Mouse (Mus musculus) heart, embryonic 15.5 days (tissue): ENCODE results near the gene Gucy2g. TPM values are rescaled to one million over a fixed set of nuclear protein-coding genes. Genes with fewer than 3 reads are reported as not detected.

Source experiments
- ATAC-seq: fragments of 200-750 bp; cut with Nextera tagmentation; replicated peaks from 2 replicates; pipeline ENCODE4 v1.8.0; 2017; ENCODE audit warnings: low read depth, moderate TSS enrichment; ENCODE audit not compliant: insufficient number of reproducible peaks, insufficient read depth, low FRiP score
- H3K27ac ChIP-seq: fragments of 300-500 bp; sonication (generic); 2 replicates; pipeline ENCODE4 v1.5.1; 2015; ENCODE audit warnings: mild to moderate bottlenecking, inconsistent platforms
- H3K27me3 ChIP-seq: fragments of 300-500 bp; sonication (generic); 2 replicates; pipeline ENCODE4 v1.6.1; 2015; ENCODE audit warnings: inconsistent platforms
- H3K36me3 ChIP-seq: fragments of 300-500 bp; sonication (generic); 2 replicates; pipeline ENCODE4 v1.6.1; 2015; ENCODE audit warnings: mild to moderate bottlenecking, inconsistent platforms
- H3K4me1 ChIP-seq: fragments of 300-500 bp; sonication (generic); replicated peaks from 2 replicates; pipeline ENCODE4 v1.6.1; 2015; ENCODE audit warnings: inconsistent platforms
- H3K4me2 ChIP-seq: fragments of 300-500 bp; sonication (generic); 2 replicates; pipeline ENCODE4 v1.6.1; 2015; ENCODE audit warnings: inconsistent platforms, mild to moderate bottlenecking, moderate library complexity
- H3K4me3 ChIP-seq: fragments of 300-500 bp; sonication (generic); 2 replicates; pipeline ENCODE4 v1.5.1; 2015; ENCODE audit warnings: mild to moderate bottlenecking, inconsistent platforms
- H3K9ac ChIP-seq: fragments of 300-500 bp; sonication (generic); 2 replicates; pipeline ENCODE4 v1.6.1; 2015; ENCODE audit warnings: mild to moderate bottlenecking, inconsistent platforms
- H3K9me3 ChIP-seq: fragments of 300-500 bp; sonication (generic); replicated peaks from 2 replicates; pipeline ENCODE4 v1.6.1; 2016; ENCODE audit warnings: inconsistent platforms
- WGBS: fragments of 180-500 bp; shearing (Covaris S2); methylation state at CpG from one replicate; pipeline ENCODE4 v1.1.7; 2015; ENCODE audit warnings: mixed read lengths; 5-methylcytosine and 5-hydroxymethylcytosine counted together
- polyA plus RNA-seq: library from polyadenylated mRNA; unstranded; fragments of >200 nt; fragmentation: Nextera tagmentation; extraction: Ambion mirVana; gene quantifications from 2 replicates; pipeline ENCODE4 v1.2.1, GENCODE M21; 2015

The Gucy2g gene
- polyA plus RNA-seq, 1 experiment from 2014 or later = not detected

DNA sequence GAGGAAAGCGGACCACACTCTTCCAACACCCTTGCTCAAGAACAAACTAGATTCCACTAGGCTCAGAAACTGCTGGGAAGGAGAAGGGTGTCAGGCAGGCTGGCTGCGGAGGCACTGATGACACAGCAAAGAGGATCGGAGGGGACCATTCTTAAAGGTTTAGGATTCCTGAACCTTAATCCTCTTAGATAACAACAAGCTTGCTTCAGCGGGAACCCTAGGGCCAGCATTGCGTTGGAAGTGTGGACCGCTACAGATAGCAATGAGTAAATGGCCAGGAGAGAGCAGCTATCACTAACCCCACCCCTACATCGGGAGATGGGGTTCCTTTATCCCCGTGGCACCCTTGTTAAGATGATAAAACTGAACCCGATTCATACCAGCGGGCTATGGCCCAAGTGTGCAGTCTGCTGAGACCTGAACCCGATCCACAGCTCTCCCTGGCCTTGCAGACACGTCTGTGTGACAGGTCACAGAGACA lies 22.3 kb downstream of the Gucy2g start:
- 0 out of 2 replicates have a peak, but pooled peaks cover under 1% of the 10 kb centered on the region for H3K27me3 ChIP-seq
- H3K36me3 ChIP-seq = no peaks in the 10 kb centered on the region
- no peaks in the 10 kb centered on the region for H3K9me3 ChIP-seq
- peak overlapping the region; percentile 68 for H3K4me2 ChIP-seq
- H3K4me3 ChIP-seq = peak overlapping the region; percentile 53
- peak overlapping the region; percentile 50; the same call in 1 of the 2 replicates for H3K9ac ChIP-seq
- 9% methylated on average over 12 of the region's 12 CpGs for WGBS
- no peak; the same call in 1 of the 2 replicates for ATAC-seq
- peaks cover 19% of the 10 kb centered on the region for H3K4me1 ChIP-seq
- no peak overlapping the region for H3K27ac ChIP-seq

DNA sequence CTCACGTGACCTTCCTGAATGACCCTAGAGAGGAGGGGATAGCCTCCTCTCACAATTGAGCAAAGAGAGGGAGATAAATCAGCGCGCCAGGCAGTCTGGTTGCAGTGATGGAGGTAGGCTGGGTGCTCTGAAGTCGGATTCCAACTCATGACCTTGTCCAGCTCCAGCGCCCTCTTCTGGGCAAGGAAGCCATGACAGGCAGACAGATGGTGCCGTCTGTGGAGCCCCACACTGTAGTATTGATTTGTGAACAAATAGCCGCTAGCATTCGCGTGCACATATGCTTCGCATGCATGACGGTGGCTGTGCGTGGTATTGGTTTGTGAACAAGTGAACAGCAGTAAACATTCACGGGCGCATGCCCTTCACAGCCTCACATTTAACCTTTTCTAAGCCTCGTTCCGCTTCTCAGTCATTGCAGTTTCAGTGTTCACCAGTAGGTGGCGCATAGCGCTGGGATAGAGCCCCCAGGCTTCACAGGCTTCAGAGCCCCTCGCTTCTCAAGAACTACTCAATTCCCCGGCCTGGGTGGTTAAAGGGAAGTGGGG lies 22.8 kb downstream of the Gucy2g start:
- H3K27me3 ChIP-seq = no peaks in the 10 kb centered on the region
- peak overlapping the region; percentile 53 for H3K4me3 ChIP-seq
- peaks cover 19% of the 10 kb centered on the region for H3K4me1 ChIP-seq
- ATAC-seq = peak; percentile 65
- H3K4me2 ChIP-seq = peak overlapping the region; percentile 68
- 3% methylated on average over 20 of the region's 20 CpGs for WGBS
- no peaks in the 10 kb centered on the region for H3K9me3 ChIP-seq
- H3K27ac ChIP-seq = no peak overlapping the region
- no peaks in the 10 kb centered on the region for H3K36me3 ChIP-seq
- H3K9ac ChIP-seq = peak overlapping the region; percentile 50; the same call in 1 of the 2 replicates

DNA sequence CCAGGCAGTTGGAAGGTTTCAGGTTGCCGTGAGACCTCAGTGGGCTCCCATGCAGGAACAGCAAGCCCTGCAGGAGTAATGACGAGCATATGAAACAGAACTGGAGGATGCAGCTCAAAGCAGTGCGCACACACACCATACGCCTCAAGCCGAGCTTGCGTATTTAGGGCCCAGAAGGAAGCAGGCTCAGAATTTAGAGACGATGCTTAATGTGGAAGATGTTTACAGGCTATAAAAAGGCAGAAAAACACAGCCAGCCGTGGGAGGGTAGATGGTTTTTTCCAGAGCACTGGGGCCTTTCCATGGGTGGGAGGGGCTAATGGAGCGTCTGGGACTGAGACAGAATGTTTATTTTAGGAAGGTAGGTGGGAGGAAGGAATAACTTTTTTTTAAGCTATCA lies 23.7 kb downstream of the Gucy2g start:
- Histone ChIP-seq H3K4me1 (peaks cover 19% of the 10 kb centered on the region), H3K9me3 (no peaks in the 10 kb centered on the region), H3K36me3 (no peaks in the 10 kb centered on the region), H3K27me3 (no peaks in the 10 kb centered on the region), H3K4me2 (no peak overlapping the region), H3K9ac (no peak overlapping the region), H3K27ac (no peak overlapping the region; the same call in 1 of the 2 replicates), H3K4me3 (no peak overlapping the region)
- WGBS = 64% methylated on average over 9 of the region's 9 CpGs
- ATAC-seq = no peak

DNA sequence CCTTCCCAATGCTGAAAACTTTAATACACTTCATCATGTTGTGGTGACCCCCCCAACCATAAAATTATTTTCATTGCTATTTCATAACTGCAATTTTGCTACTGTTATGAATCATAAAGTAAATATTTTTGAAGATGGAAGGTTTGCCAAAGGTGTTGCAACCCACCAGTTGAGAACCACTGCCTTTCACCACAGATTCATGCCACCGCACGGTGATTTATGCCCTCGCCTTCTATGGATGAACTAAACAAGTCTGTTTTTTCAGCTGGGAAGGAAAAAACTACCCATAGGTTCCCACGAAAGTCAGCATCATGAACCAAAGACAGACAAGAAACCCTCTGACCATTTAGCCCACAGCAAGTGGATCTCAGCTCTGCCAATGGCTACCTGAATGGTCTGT lies 24.2 kb downstream of the Gucy2g start:
- no peak for ATAC-seq
- H3K4me2 ChIP-seq = no peak overlapping the region
- H3K9me3 ChIP-seq = no peaks in the 10 kb centered on the region
- H3K4me3 ChIP-seq = no peak overlapping the region
- H3K36me3 ChIP-seq = no peaks in the 10 kb centered on the region
- H3K27ac ChIP-seq = no peak overlapping the region; the same call in 1 of the 2 replicates
- WGBS = 93% methylated on average over 4 of the region's 4 CpGs
- H3K4me1 ChIP-seq = peaks cover 19% of the 10 kb centered on the region
- H3K9ac ChIP-seq = no peak overlapping the region
- H3K27me3 ChIP-seq = no peaks in the 10 kb centered on the region

DNA sequence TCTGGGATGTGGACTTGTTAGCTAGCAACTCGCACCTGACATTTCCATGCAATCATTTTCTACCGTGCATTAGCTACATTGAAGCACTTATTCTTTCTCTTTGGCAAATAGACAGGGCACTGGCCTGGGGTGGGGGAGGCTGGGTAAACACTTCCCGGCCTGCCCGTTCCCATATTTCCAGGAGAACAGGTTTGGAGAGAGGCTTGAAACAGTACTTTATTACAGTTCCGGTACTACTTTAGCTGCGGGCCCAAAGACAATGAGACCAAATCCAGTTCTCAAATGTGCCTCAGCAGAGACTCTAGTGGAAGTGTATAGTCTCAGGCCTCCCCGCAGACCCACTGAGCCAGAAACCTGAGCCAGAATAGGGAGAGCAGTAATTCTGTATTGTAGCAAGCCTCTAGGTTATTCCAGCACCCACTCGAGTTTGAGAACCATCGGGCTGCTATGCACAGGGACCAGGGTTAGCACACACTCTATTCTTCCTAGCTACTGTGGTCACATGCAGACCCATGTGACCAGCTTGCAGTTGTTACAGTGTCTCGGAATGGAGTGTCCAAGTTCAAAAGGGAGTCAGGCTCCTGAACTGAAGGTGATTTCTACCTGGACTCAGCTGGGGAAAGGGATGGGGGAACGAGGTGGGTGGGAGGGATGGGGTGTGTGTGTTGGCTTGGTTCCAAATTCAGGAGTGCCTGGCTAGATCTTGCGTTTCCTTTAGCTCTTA lies 27.3 kb downstream of the Gucy2g start:
- ATAC-seq = no peak
- Histone ChIP-seq H3K4me2 (no peak overlapping the region), H3K36me3 (no peaks in the 10 kb centered on the region), H3K27me3 (no peaks in the 10 kb centered on the region), H3K4me1 (peaks cover 14% of the 10 kb centered on the region), H3K9me3 (no peaks in the 10 kb centered on the region), H3K4me3 (no peak overlapping the region), H3K27ac (no peak overlapping the region), H3K9ac (no peak overlapping the region)
- 69% methylated on average over 12 of the region's 12 CpGs for WGBS

DNA sequence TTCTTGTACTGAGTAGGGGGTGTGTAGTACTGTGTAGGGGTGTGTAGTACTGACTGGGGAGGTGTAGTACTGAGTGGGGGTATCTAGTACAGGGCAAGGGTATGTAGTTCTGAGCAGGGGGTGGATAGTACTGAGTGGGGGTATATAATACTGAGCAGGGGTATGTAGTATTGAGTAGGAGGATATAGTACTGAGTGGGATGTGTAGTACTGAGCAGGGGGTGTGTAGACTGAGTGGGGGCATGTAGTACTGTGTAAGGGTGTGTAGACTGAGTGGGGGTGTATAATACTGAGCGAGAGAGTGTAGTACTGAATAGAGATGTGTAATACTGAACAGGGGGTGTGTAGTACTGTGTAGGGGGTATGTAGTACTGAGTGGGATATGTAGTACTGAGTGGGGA lies 29.3 kb downstream of the Gucy2g start:
- no peaks in the 10 kb centered on the region for H3K9me3 ChIP-seq
- WGBS = 70% methylated on average over 1 of the region's 1 CpGs
- H3K27ac ChIP-seq = no peak overlapping the region
- ATAC-seq = no peak
- H3K27me3 ChIP-seq = peaks cover 8% of the 10 kb centered on the region
- H3K9ac ChIP-seq = no peak overlapping the region
- no peak overlapping the region for H3K4me2 ChIP-seq
- no peak overlapping the region for H3K4me3 ChIP-seq
- H3K36me3 ChIP-seq = no peaks in the 10 kb centered on the region
- H3K4me1 ChIP-seq = no peaks in the 10 kb centered on the region

DNA sequence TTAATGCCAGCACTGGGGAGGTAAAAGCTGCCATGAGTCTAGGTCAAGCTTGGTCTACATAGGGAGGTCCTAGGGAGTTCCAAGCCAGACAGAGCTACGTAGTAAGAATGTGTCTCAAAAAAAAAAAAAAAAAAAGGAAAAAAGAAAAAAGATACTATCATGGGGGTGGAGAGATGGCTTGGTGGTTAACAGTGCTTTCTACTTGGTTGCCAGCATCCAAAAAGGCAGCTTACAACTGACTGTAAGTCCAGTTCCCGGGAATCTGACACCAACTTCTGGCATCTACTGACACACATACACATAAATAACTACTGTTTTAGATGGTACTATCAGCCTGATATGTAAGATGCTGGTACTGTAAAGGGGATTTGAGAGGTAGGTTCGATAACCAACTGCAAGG lies 32.0 kb downstream of the Gucy2g start:
- Histone ChIP-seq H3K27ac (no peak overlapping the region), H3K9me3 (no peaks in the 10 kb centered on the region), H3K4me2 (no peak overlapping the region), H3K9ac (no peak overlapping the region), H3K4me1 (no peaks in the 10 kb centered on the region), H3K4me3 (no peak overlapping the region), H3K27me3 (peaks cover 14% of the 10 kb centered on the region), H3K36me3 (no peaks in the 10 kb centered on the region)
- no peak for ATAC-seq
- 69% methylated on average over 3 of the region's 3 CpGs for WGBS

DNA sequence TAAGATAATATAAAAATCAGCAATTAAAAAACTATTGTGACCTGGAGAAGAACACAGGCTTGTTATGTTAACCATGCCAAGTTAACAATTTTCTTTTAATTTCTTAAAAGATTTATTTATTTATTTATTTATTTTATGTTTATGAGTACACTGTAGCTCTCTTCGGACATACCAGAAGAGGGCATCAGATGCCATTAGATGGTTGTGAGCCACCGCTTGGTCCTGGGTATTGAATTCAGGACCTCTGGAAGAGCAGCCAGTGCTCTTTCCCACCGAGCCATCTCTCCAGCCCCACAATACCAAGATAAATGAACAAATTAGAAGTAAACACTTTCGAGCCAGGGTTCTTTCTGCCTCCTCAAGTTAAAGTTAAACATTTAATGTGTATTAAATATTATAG lies 32.4 kb downstream of the Gucy2g start:
- Histone ChIP-seq H3K4me3 (no peak overlapping the region), H3K9ac (no peak overlapping the region), H3K36me3 (no peaks in the 10 kb centered on the region), H3K9me3 (no peaks in the 10 kb centered on the region), H3K27me3 (peaks cover 14% of the 10 kb centered on the region), H3K4me1 (no peaks in the 10 kb centered on the region), H3K27ac (no peak overlapping the region), H3K4me2 (no peak overlapping the region)
- WGBS = 69% methylated on average over 4 of the region's 4 CpGs
- no peak for ATAC-seq

DNA sequence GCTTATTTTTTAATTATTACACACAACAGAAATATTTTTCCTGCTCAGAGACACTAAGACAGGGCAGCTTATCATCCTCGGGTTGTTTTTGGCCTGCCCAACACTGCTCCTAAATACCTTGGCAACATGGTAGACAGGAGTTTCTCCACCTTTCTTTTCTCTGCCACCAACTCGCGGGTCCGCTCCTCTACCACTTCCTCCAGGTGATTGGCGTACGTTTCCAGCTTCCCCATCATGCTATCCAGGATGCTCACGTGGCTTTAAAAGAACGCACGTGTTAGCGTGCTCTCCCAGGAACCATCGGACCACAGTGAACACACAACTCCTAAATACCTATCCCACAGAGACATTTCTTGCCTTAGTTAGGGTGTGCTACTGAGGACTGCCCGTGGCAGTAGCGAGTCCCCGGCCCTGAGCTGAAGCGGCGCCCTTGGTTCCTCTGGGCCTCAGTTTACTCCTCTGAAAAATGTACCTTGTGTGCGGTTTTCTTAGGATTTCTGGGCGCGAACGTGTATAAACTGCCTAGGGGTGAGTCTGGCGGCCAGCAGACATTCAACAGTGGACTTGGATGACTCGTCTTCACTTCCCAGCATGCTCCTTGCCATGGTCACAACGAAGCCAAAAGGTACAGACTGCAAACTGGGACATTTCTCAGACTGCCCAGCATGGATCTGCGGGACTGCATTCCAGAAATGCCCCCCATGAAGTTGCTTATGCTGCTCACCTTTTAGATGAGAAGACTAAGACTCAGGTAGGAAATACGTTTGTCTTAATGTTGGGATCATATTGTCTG lies 33.1 kb downstream of the Gucy2g start:
- H3K36me3 ChIP-seq = no peaks in the 10 kb centered on the region
- H3K4me2 ChIP-seq = no peak overlapping the region
- WGBS = 54% methylated on average over 25 of the region's 25 CpGs
- no peak for ATAC-seq
- H3K27ac ChIP-seq = no peak overlapping the region
- H3K9ac ChIP-seq = no peak overlapping the region
- no peaks in the 10 kb centered on the region for H3K9me3 ChIP-seq
- no peaks in the 10 kb centered on the region for H3K4me1 ChIP-seq
- H3K27me3 ChIP-seq = peaks cover 14% of the 10 kb centered on the region
- no peak overlapping the region for H3K4me3 ChIP-seq

DNA sequence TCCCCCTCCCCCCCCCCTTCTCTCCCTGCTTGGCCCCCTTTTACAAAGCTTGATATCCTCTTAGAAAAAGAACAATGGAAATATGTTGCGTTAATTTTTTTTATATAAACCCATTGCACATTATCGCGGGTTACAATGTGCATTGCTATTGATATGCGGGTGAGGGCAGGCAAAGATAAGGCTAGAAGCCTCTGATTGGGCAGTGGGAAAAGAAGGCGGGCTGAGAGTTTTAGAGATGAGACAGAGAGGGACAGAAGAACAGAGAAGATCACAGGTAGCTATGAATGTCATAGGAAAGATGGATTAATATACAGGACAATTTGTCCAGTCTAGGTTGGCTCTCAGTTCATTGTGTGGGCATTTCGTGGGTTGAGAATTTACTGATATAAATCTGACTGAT lies 33.8 kb downstream of the Gucy2g start:
- 47% methylated on average over 6 of the region's 6 CpGs for WGBS

DNA sequence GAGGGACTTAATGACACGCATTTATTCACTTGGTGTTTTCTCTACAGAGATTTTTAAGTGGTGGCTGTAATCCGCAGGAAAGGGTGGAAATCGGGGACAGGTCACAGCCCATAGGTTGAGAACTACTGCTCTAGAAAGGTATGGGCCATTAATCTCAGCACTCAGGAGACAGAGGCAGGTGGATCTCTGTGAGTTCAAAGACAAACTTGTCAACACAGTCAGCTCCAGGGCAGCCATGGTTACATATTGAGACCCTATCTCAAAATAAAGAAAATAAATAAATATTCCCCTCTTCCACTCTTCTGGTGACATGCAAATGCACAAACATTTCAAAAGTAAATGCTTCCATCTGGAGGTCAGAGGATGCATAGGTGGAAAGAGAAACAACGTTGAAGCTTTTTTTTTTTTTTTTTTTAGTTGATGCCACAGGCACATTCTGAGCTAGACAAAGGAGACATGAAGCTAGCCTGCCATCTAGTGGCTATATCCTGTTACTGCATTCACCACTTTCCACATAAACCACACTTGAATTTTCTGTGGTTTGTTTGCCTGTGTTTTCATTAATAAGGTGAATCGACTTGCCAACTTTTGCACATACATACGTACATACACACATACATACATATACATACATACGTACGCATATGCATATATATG lies 34.4 kb downstream of the Gucy2g start:
- no peak for ATAC-seq
- no peak overlapping the region for H3K4me3 ChIP-seq
- peaks cover 14% of the 10 kb centered on the region for H3K27me3 ChIP-seq
- no peaks in the 10 kb centered on the region for H3K4me1 ChIP-seq
- no peaks in the 10 kb centered on the region for H3K36me3 ChIP-seq
- WGBS = 36% methylated on average over 8 of the region's 8 CpGs
- no peak overlapping the region for H3K4me2 ChIP-seq
- no peak overlapping the region for H3K9ac ChIP-seq
- H3K27ac ChIP-seq = no peak overlapping the region
- H3K9me3 ChIP-seq = no peaks in the 10 kb centered on the region

More for the DNA sequence above, 33.8 kb downstream of the Gucy2g start:
- Histone ChIP-seq H3K4me2 (no peak overlapping the region), H3K9ac (no peak overlapping the region), H3K36me3 (no peaks in the 10 kb centered on the region), H3K4me3 (no peak overlapping the region), H3K9me3 (no peaks in the 10 kb centered on the region), H3K4me1 (no peaks in the 10 kb centered on the region), H3K27ac (no peak overlapping the region), H3K27me3 (peaks cover 14% of the 10 kb centered on the region)
- ATAC-seq = no peak
